Mouse (Mus musculus) thymus, postnatal 14 days (tissue): ENCODE measurements around the gene Ltv1.
A peak's percentile ranks its signal among the peaks of the same experiment; 100 is the strongest.

Experiments used
- DNase-seq: peaks from one replicate; pipeline ENCODE4 v3.0.0; 2021

Gene Ltv1

DNA sequence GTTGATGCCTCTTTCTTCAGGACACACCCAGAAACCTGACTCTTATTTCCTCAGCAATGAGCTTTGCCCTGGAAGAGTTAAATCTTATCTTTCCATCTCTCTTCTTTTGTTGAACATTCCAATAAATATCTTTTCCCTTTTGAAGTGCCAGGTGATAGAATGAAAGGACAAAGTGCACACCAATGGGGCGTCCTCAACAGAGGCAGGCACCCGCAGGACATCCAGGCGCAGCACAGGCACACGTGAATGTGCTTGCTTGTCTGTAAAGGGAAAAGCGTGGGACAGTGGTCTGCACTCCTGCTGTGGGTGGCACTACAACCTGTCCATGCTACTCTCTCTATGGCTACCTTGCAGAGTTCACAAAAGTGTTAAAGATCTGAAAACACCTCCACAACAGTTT lies 3.1 kb downstream of the Ltv1 start:
- no peak for DNase-seq

GRCm38 (mm10) chr10:13186754-13187153 lies 6.2 kb downstream of the Ltv1 start:
- DNase-seq, result no peak

DNA sequence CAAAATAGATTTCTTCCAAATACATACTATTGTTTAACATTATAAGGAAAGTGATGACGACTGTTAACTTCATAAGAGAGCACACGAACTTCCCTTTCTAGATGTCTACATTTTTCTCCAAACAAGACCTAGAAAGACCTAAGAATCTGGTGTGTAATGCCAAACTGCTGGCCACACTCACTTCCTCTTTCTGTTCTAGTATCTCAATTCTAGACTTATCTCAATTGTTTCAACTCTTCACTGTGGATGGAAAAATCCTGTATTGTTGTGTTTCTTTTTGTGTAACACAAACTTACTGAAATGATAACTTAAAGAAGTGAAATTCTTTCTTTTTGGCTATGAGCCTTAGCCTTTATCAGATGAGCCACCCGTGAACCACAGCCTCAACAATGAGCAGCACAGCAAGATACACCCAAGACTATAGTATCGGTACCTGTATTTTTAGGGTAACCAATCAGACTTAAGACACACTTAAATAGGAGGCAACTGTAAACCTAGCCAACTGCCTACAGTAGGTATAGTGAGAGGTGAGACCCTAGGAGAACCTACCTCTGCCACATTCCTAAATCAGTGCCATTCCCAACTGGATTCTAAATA lies 8.7 kb downstream of the Ltv1 start:
- DNase-seq, result no peak

GRCm38 (mm10) chr10:13180211-13180610 lies 12.8 kb downstream of the Ltv1 start:
- DNase-seq, result no peak

DNA sequence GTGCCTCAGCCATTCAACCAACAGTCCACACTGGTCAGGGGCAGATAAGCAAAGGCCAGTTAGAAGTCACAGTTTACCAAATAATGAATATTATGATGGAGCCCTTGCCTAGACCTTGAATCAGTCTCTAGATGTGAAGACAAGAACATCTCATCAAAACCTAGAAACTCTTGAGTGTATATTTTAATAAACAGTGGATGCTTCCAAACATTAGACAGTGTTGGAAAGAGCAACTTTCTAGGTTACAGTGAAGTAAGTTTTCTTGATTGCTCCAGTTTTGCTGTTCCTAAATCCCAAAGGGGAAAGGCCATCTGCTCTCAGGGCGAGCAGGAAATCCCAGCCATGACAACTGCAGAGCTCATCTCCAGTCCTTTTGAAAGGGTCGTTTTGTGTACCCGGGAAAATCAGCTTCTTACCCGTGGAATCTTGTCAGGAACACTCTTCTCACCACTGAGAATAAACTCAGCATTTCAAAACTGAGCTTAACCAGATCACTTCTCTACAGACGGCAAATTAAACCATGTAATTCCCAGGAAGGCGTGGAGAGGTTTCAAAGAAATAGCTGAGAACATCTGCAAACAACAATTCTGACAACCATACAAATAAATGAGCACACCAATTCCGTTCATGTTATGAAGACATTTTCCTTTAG lies 14.9 kb downstream of the Ltv1 start, which contains the start of gene Zc2hc1b:
Gene Zc2hc1b, minus strand, starts transcription at position 51 of the 652 bp plus-strand sequence.
- no peak for DNase-seq

- DNase-seq, result no peak
Observed at GRCm38 (mm10) chr10:13175866-13176265, 17.1 kb downstream of the Ltv1 start.

DNA sequence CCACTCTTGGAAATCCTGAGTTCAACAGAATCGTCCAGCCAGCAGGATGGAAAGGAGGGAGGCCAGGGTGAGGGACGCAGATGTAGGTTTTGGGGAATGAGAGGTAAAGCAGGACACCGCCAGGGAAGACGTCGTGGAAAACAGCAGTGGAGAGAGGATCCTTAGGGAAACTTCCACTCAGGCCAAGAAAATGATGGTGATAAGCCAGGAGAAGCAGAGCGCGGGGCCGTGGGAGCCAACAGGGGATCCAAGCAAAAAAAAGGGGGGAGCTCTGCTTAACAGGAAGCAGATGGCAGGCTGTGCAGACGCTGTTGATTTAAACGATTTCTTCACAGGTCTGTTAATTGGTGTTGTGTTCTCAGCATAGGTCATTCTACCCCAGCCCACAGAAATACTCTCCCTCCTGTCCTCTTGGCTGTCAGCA lies 20.2 kb downstream of the Ltv1 start:
- peak; percentile 8 for DNase-seq

- no peak for DNase-seq
Observed at GRCm38 (mm10) chr10:13171461-13171860, 21.5 kb downstream of the Ltv1 start.

DNA sequence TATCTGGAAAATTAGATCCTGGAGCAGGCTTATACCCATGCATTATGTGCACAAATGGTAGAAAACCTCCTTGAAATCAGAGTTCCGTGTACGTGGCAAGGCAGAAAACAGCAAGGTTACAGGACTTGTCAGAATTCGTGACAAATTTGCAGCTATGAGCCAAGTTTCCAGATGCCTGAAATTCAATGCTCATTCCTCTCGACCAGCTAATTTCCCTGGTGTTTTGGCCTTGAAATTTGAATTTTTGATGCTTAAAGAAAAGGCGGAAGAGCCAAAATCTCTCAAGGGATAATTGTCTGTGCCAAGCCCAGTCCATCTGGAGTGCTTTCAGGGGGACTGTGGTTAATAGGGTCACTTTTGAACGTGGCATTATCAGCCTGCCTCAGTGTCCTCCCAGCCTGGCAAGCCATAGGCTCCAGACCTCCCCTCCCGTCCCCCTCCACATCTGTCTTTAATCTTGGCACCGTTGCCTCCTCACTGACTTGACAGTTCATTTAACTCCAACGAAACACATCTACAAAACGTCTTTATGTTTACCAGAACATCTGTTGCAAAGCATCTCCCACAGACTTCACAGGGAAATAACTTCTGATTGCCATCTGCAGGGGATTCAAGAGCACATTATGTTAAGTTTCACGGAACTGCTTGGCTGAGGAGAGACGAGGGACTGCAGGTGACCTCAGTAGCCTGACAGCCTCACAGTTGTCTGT lies 22.1 kb downstream of the Ltv1 start:
- no peak for DNase-seq

GRCm38 (mm10) chr10:13168461-13168860 lies 24.5 kb downstream of the Ltv1 start:
- no peak for DNase-seq

GRCm38 (mm10) chr10:13162031-13162430 lies 30.9 kb downstream of the Ltv1 start:
- DNase-seq, result no peak

- DNase-seq, result no peak
Observed at GRCm38 (mm10) chr10:13160913-13161312, 32.1 kb downstream of the Ltv1 start.

- DNase-seq, result no peak
Observed at GRCm38 (mm10) chr10:13155377-13155776, 37.6 kb downstream of the Ltv1 start.

GRCm38 (mm10) chr10:13152811-13153364 lies 40.1 kb downstream of the Ltv1 start:
- no peak for DNase-seq

GRCm38 (mm10) chr10:13151353-13151752 lies 41.6 kb downstream of the Ltv1 start:
- no peak for DNase-seq

DNA sequence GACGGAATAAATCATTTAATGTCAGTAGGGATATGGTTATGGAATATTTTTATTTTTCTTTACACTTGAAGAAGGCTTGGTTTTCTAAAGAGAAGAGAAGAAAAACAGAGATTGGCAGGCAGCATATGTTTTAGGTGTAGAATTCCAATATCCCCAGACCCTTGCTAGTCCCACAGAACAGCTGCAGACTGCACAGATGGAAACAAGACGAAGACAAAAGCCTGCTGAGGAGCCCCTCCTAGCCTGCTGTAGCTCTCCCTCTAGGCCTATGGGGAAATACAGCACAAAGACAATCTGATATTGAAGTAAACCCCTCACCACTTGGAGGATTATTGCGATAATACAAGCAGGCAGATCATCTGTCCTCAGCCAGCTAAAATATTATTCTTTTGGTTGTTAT lies 42.5 kb downstream of the Ltv1 start:
- DNase-seq, result no peak

DNA sequence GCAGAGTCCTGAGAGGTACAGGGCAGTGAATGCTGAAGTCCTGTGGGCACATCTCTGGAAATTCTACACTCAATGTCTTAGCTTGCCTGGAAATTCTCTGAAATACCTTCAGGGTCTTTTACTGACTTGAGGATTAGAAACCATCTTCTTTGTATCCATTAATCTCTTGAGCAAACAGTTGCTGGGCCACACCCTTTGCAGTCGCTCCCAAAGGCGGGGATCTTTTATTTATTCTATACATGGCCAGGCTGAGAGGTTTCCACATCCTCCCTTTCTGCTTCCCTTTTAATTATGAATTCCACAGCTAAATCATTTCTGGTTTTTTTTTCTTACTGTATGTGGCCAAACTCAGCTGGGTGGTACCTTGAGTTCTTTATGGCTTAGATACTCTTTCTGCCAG lies 52.5 kb downstream of the Ltv1 start:
- no peak for DNase-seq

GRCm38 (mm10) chr10:13137906-13138305 lies 55.1 kb downstream of the Ltv1 start:
- DNase-seq, result no peak

- DNase-seq, result no peak
Observed at GRCm38 (mm10) chr10:13135751-13136150, 57.2 kb downstream of the Ltv1 start.

DNA sequence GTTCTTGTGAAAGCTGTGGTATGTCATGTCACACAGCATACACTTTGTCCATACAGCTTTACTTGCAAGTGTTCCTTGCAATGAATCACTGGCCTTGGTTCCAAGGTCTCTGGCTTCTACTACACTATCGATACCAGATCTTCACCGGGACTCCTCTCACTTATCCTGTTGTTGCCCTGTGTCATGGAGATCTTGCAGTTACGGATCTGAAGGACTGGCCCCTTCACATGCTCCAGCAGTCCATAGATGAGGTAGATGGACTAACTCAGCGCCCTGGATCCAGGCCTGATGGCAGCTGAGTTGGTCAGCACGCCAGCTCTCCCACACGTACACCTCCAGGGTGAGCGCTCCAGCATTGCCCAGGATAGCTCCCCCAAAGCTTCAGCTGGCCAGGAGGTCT lies 57.7 kb downstream of the Ltv1 start:
- DNase-seq, result no peak

- no peak for DNase-seq
Observed at GRCm38 (mm10) chr10:13133850-13134249, 59.1 kb downstream of the Ltv1 start.
